Mouse (Mus musculus) bone marrow macrophage, adult 2 months (primary cell): ENCODE results near the gene Crtc1.

ENCODE experiments used
- CTCF ChIP-seq: IDR thresholded peaks from 2 replicates; pipeline ENCODE4 v1.5.1; 2012; ENCODE audit warnings: low read depth, mild to moderate bottlenecking, low read length, moderate library complexity
- POLR2A ChIP-seq: IDR thresholded peaks from 2 replicates; pipeline ENCODE4 v1.6.1; 2012; ENCODE audit warnings: mild to moderate bottlenecking, low read depth, low read length, borderline replicate concordance

DNA sequence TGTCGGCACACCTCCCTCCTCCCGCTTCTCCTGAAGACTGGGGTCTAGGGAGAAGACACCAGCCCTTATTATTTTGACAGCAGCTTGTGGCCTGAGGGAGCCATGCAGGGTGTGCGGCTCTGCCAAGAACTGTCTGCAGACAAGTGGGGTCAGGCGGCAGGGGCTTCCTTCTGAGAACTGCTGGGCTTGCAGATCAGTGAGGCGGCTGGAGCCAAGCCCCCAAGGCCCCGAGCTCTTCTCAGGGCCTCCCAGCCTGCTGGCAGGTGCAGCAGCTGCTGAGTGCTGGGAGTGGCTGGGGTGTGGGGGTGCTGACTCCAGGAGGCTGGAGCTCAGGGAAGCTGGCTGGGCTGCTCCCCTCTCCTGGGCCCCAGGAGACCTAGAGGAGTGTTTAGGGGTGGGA lies 31.1 kb downstream of the Crtc1 start:
- no peak for TF ChIP-seq POLR2A
- no peak for TF ChIP-seq CTCF
